ENCODE assay signal across 12 mouse cellular contexts in the genomic region with DNA sequence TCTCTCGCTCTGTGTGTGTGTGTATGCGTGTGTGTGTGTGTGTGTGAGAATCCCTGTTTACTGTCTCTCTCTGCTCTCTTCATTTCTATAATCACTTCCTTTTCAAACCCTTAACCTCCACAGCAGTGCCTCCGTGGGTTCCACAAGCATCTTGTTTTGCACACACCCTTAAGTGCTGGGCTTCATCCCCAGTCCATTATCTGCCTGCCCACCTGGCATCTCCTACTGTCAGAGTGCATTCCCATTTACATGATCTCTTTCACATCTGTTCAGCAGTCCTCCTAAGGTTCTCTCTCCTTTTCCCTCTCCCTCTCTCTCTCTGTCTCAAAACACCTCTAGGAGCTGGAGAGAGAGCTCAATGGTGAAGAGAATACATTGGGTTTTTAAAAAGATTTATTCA. TPM values are rescaled to one million over a fixed set of nuclear protein-coding genes. Genes with fewer than 3 reads are reported as not detected.
A peak's percentile ranks its signal among the peaks of the same experiment; 100 is the strongest.
DNase-seq lines count a peak whose midpoint lies in the region; ATAC-seq lines count a peak whose summit lies in the region.
"Had no signal": no experiment of that assay in that cellular context is flagged by ENCODE, and none has a peak within 500 bp of the region (broad histone marks: within the 10 kb centered on the region; RNA-seq: fewer than 3 reads in every experiment).

No protein-coding gene starts in this region.

- H3K4me3 ChIP-seq in heart, embryonic 10.5 days = no peak overlapping the region
- H3K4me3 ChIP-seq in liver, embryonic 15.5 days (replicated peaks) = peak overlapping the region; percentile 18; the same call in 1 of the 2 replicates
- H3K4me3 ChIP-seq: kidney, embryonic 15.5 days had no signal

- H3K36me3 ChIP-seq in heart, embryonic 10.5 days = no peaks in the 10 kb centered on the region
- no peaks in the 10 kb centered on the region for H3K36me3 ChIP-seq in liver, embryonic 15.5 days (replicated peaks)
- H3K36me3 ChIP-seq: kidney, embryonic 15.5 days had no signal

- H3K4me1 ChIP-seq in heart, embryonic 10.5 days = peaks cover 4% of the 10 kb centered on the region; the same call in 1 of the 2 replicates
- peaks cover 73% of the 10 kb centered on the region for H3K4me1 ChIP-seq in liver, embryonic 15.5 days (replicated peaks)
- H3K4me1 ChIP-seq: kidney, embryonic 15.5 days had no signal

- H3K9ac ChIP-seq in liver, embryonic 15.5 days = peak overlapping the region; percentile 52
- H3K9ac ChIP-seq: kidney, embryonic 15.5 days had no signal

- peak overlapping the region; percentile 63 for H3K4me2 ChIP-seq in liver, embryonic 15.5 days
- H3K4me2 ChIP-seq: kidney, embryonic 15.5 days had no signal

- no peaks in the 10 kb centered on the region for H3K9me3 ChIP-seq in heart, embryonic 10.5 days
- no peaks in the 10 kb centered on the region for H3K9me3 ChIP-seq in liver, embryonic 15.5 days (replicated peaks)
- H3K9me3 ChIP-seq: kidney, embryonic 15.5 days had no signal

- 0 out of 2 replicates have a peak, but pooled peaks cover 9% of the 10 kb centered on the region for H3K27me3 ChIP-seq in heart, embryonic 10.5 days (ENCODE audit: insufficient read depth, poor library complexity, severe bottlenecking)
- H3K27me3 ChIP-seq in liver, embryonic 15.5 days = peaks cover 11% of the 10 kb centered on the region

- 52% methylated on average over 3 of the region's 3 CpGs for WGBS in heart, embryonic 10.5 days
- WGBS in liver, embryonic 15.5 days (ENCODE audit: insufficient replicate concordance) = 39% methylated on average over 3 of the region's 3 CpGs

- peak; percentile 75 for ATAC-seq in liver, embryonic 15.5 days (ENCODE audit: insufficient read depth)

- peak overlapping the region; percentile 75; the same call in 1 of the 2 replicates for H3K27ac ChIP-seq in heart, embryonic 10.5 days
- H3K27ac ChIP-seq in liver, embryonic 15.5 days (replicated peaks) = peak overlapping the region; percentile 98
- H3K27ac ChIP-seq: kidney, embryonic 15.5 days had no signal

- peak; percentile 89 for DNase-seq in heart, embryonic 10.5 days (ENCODE audit: low spot score)
- no peak for DNase-seq in heart, postnatal 36 days
- DNase-seq in spleen, postnatal 10 days (ENCODE audit: low spot score in 2 of 2) = peak; percentile 58 to 85
- DNase-seq in spleen, adult 12 weeks (ENCODE audit: low spot score) = no peak
- no peak for DNase-seq in urinary bladder, postnatal 10 days (ENCODE audit: low spot score)
- no peak for DNase-seq in right cerebral cortex, postnatal 25 days
- no peak for DNase-seq in adrenal gland, adult 18-20 months (ENCODE audit: low spot score in 2 of 2)
- DNase-seq: cerebellum, adult 11-12 months; cerebellum, postnatal 36 days; thymus, adult 2 months had no signal

- intact Hi-C loops in heart, postnatal 36 days (cut with DNase I) = no loop called here

RNA-seq across cellular contexts. Expression of a gene that starts 38.5 kb away (rescaled TPM):
- polyA plus RNA-seq in heart, embryonic 10.5 days (2016; fragmentation: Nextera tagmentation; extraction: Ambion mirVana) = 109 and 158 TPM in 2 replicates
- 10 to 100 TPM; 29.3 to 37.4 TPM for total RNA-seq in heart, postnatal 36 days (2021)
- polyA plus RNA-seq in liver, embryonic 15.5 days (2015; fragmentation: Nextera tagmentation; extraction: Ambion mirVana) = 2.6 and 3.4 TPM in 2 replicates
- 10 to 100 TPM; 33.5 to 44.1 TPM for total RNA-seq in adrenal gland, adult 18-20 months (2021)

Comparison
In these comparisons a context has a peak if more than half of its experiments do, and no peak if none do; other contexts are left out.
1. DNase-seq: peak in heart, embryonic 10.5 days (single experiment) and spleen, postnatal 10 days (2 of 2); none in heart, postnatal 36 days (0 of 2), spleen, adult 12 weeks (single experiment), urinary bladder, postnatal 10 days (single experiment), right cerebral cortex, postnatal 25 days (single experiment) and adrenal gland, adult 18-20 months (0 of 2).